Mouse (Mus musculus) CH12.LX (cell line): ENCODE data around the gene Tmbim7. TPM values are rescaled to one million over a fixed set of nuclear protein-coding genes. Genes with fewer than 3 reads are reported as not detected.
A peak's percentile ranks its signal among the peaks of the same experiment; 100 is the strongest.

ENCODE experiments used
- DNase-seq: peaks from one replicate; pipeline ENCODE4 v3.0.0-alpha.2; 2013; ENCODE audit errors: extremely low read depth
- H3K27ac ChIP-seq: 2 replicates; pipeline ENCODE4 v1.5.1; 2012; ENCODE audit warnings: low read depth, mild to moderate bottlenecking, control low read depth, moderate library complexity; ENCODE audit not compliant: insufficient read depth
- H3K27me3 ChIP-seq: replicated peaks from 2 replicates; pipeline ENCODE3; 2012; ENCODE audit warnings: inconsistent platforms
- H3K36me3 ChIP-seq, 2 experiments: replicated peaks in 1 of 2; 2 replicates each; pipeline versions ENCODE3 to v1.6.1; 2012; ENCODE audit warnings: inconsistent platforms in 1 of 2, low read length in 1 of 2, mild to moderate bottlenecking in 1 of 2, mixed read lengths in 1 of 2, moderate library complexity in 1 of 2; ENCODE audit not compliant: control insufficient read depth in 1 of 2, insufficient read depth in 1 of 2
- H3K4me1 ChIP-seq, 2 experiments: 2 replicates each; pipeline ENCODE4 v1.6.1; 2012; ENCODE audit warnings: inconsistent platforms in 1 of 2, moderate library complexity in 1 of 2; ENCODE audit not compliant: insufficient read depth in 2 of 2, control insufficient read depth in 1 of 2
- H3K4me2 ChIP-seq: 2 replicates; pipeline ENCODE4 v1.6.1; 2012; ENCODE audit warnings: low read depth, mild to moderate bottlenecking, control low read depth; ENCODE audit not compliant: poor library complexity, insufficient read depth, severe bottlenecking
- H3K4me3 ChIP-seq, 3 experiments: fragments of 150-350 bp in 1 of 3; sonication (generic) in 1 of 3; replicated peaks in 1 of 3; 2 replicates each; pipeline versions ENCODE3 to v1.5.1; 2011 to 2012; ENCODE audit warnings: low read depth in 2 of 3, low read length in 2 of 3, mild to moderate bottlenecking in 2 of 3, moderate library complexity in 2 of 3, control low read depth in 1 of 3, improper control_type of control experiment in 1 of 3, inconsistent platforms in 1 of 3, mixed read lengths in 1 of 3; ENCODE audit not compliant: poor library complexity in 1 of 3
- H3K79me2 ChIP-seq: replicated peaks from 2 replicates; pipeline ENCODE4 v1.6.1; 2012; ENCODE audit warnings: mild to moderate bottlenecking, moderate library complexity; ENCODE audit not compliant: control insufficient read depth, poor library complexity, insufficient read depth, severe bottlenecking; ENCODE audit errors: extremely low read depth
- H3K9ac ChIP-seq: 2 replicates; pipeline ENCODE4 v1.6.1; 2012; ENCODE audit warnings: low read depth, mild to moderate bottlenecking, control low read depth, moderate library complexity; ENCODE audit not compliant: insufficient read depth
- H3K9me3 ChIP-seq: replicated peaks from 2 replicates; pipeline ENCODE3; 2012; ENCODE audit warnings: low read length, inconsistent platforms, mixed read lengths
- CHD1 ChIP-seq: IDR thresholded peaks from 2 replicates; pipeline ENCODE4 v1.6.1; 2012; ENCODE audit warnings: low read depth, low read length, improper control_type of control experiment, inconsistent platforms
- CTCF ChIP-seq, 2 experiments: IDR thresholded peaks in 1 of 2; conservative IDR thresholded peaks in 1 of 2; 2 replicates each; pipeline ENCODE4 v1.5.1; 2011 to 2012; ENCODE audit warnings: low read depth in 2 of 2, low read length in 2 of 2, improper control_type of control experiment in 1 of 2, inconsistent platforms in 1 of 2, mild to moderate bottlenecking in 1 of 2, moderate library complexity in 1 of 2
- EP300 ChIP-seq: IDR thresholded peaks from 2 replicates; pipeline ENCODE4 v1.6.1; 2011; ENCODE audit warnings: low read length, improper control_type of control experiment
- ETS1 ChIP-seq: conservative IDR thresholded peaks from 2 replicates; pipeline ENCODE4 v1.6.1; 2012; ENCODE audit warnings: low read depth, mild to moderate bottlenecking, inconsistent platforms, low read length, improper control_type of control experiment, moderate library complexity
- HCFC1 ChIP-seq: IDR thresholded peaks from 2 replicates; pipeline ENCODE4 v1.6.1; 2012; ENCODE audit warnings: low read depth, mild to moderate bottlenecking, inconsistent platforms, low read length, improper control_type of control experiment
- KAT2A ChIP-seq: IDR thresholded peaks from 2 replicates; pipeline ENCODE4 v1.6.1; 2012; ENCODE audit warnings: low read length, improper control_type of control experiment, inconsistent platforms; ENCODE audit not compliant: insufficient replicate concordance
- MAFK ChIP-seq: IDR thresholded peaks from 2 replicates; pipeline ENCODE4 v1.6.1; 2011; ENCODE audit warnings: low read length, improper control_type of control experiment; ENCODE audit not compliant: insufficient replicate concordance
- MAX ChIP-seq: IDR thresholded peaks from 2 replicates; pipeline ENCODE4 v1.6.1; 2011; ENCODE audit warnings: low read length, improper control_type of control experiment
- MAZ ChIP-seq: IDR thresholded peaks from 2 replicates; pipeline ENCODE4 v1.6.1; 2012; ENCODE audit warnings: low read depth, mild to moderate bottlenecking, inconsistent platforms, low read length, improper control_type of control experiment, moderate library complexity
- MEF2A ChIP-seq: IDR thresholded peaks from 2 replicates; pipeline ENCODE4 v1.6.1; 2014; ENCODE audit warnings: low read depth, mild to moderate bottlenecking, inconsistent platforms, low read length, improper control_type of control experiment, borderline replicate concordance
- MXI1 ChIP-seq: IDR thresholded peaks from 2 replicates; pipeline ENCODE4 v1.6.1; 2011; ENCODE audit warnings: mild to moderate bottlenecking, low read depth, low read length, improper control_type of control experiment
- NRF1 ChIP-seq: IDR thresholded peaks from 2 replicates; pipeline ENCODE4 v1.6.1; 2014; ENCODE audit warnings: low read depth, mild to moderate bottlenecking, inconsistent platforms, low read length, improper control_type of control experiment, moderate library complexity
- RAD21 ChIP-seq: IDR thresholded peaks from 2 replicates; pipeline ENCODE4 v1.6.1; 2011; ENCODE audit warnings: low read depth, mild to moderate bottlenecking, low read length, improper control_type of control experiment, moderate library complexity
- RCOR1 ChIP-seq: conservative IDR thresholded peaks from 2 replicates; pipeline ENCODE4 v1.6.1; 2012; ENCODE audit warnings: low read depth, mild to moderate bottlenecking, inconsistent platforms, low read length, improper control_type of control experiment
- SIN3A ChIP-seq: IDR thresholded peaks from 2 replicates; pipeline ENCODE4 v1.6.1; 2012; ENCODE audit warnings: low read length, improper control_type of control experiment, inconsistent platforms
- SMC3 ChIP-seq: IDR thresholded peaks from 2 replicates; pipeline ENCODE4 v1.6.1; 2011; ENCODE audit warnings: low read depth, low read length, improper control_type of control experiment
- UBTF ChIP-seq: IDR thresholded peaks from 2 replicates; pipeline ENCODE4 v1.6.1; 2012; ENCODE audit warnings: low read depth, mild to moderate bottlenecking, inconsistent platforms, low read length, improper control_type of control experiment, moderate library complexity
- ZMIZ1 ChIP-seq: IDR thresholded peaks from 2 replicates; pipeline ENCODE4 v1.6.1; 2012; ENCODE audit warnings: low read depth, mild to moderate bottlenecking, inconsistent platforms, low read length, improper control_type of control experiment
- dilution Hi-C: fragments of 300-500 bp; cut with MboI; formaldehyde crosslinking; loops from 2 replicates; pipeline ENCODE4 v1.14.3; 2020; ENCODE audit warnings: low sequenced_read_pairs; ENCODE audit not compliant: extremely low pct_unique_long_range_greater_than_20kb, extremely low pct_ligation_motif_present
- in situ Hi-C: fragments of 300-500 bp; cut with MboI; formaldehyde crosslinking; loops from 3 replicates; pipeline ENCODE4 v1.14.3; 2019; ENCODE audit warnings: low sequenced_read_pairs, low pct_ligation_motif_present, low pct_unique_long_range_greater_than_20kb, mixed read lengths
- polyA plus RNA-seq: library from polyadenylated mRNA; unstranded; fragments of >175 nt; gene quantifications from 2 replicates; pipeline ENCODE4 v1.2.1, GENCODE M21; 2012; ENCODE audit warnings: low read depth; ENCODE audit not compliant: insufficient read length
- total RNA-seq, 2 experiments: library from RNA; depleted of rRNA; stranded (reverse); fragments of 300-350 nt in 1 of 2; fragments of >200 nt in 1 of 2; gene quantifications; 2 replicates each; pipeline ENCODE4 v1.2.3; 2012 to 2014

The Tmbim7 gene
- total and polyA plus RNA-seq, 3 experiments: not detected

DNA sequence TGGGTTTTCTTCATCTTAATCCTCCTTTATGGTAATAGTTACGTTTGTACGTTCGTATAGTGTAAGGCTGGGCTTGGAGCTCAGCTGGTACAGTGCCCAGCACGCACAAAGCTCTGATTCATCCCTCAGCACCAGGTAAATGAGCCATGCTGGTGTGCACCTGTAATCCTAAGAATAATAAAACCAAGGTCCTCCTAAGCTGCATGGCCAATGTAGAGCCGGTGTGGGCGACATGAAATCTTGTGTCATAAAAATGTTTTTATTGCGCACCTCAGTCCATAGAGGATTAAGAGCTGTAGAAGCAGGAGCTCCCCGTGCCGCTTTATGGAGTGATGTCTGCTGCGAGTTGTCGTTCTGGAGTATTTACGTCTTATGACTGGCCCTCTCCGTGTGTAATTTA lies 17.7 kb upstream of the Tmbim7 start:
- H3K9ac ChIP-seq: no peak overlapping the region
- peaks cover 16 to 58% of the 10 kb centered on the region in 2 experiments for H3K36me3 ChIP-seq
- dilution Hi-C loops: no loop called here
- TF ChIP-seq ETS1 (no peak), UBTF (no peak), MAFK (no peak), ZMIZ1 (no peak), SMC3 (no peak), MAX (no peak), MAZ (no peak), KAT2A (no peak), MEF2A (no peak), NRF1 (no peak), HCFC1 (no peak), CHD1 (no peak), RCOR1 (no peak), EP300 (no peak), SIN3A (no peak), MXI1 (no peak)
- TF ChIP-seq, all 38 proteins: peak for 0
- Histone ChIP-seq H3K4me1 (peaks cover 0 to 3% of the 10 kb centered on the region in 2 experiments; a peak in 1 of 4 replicates), H3K9me3 (no peaks in the 10 kb centered on the region), H3K4me2 (no peak overlapping the region), H3K27ac (no peak overlapping the region), H3K27me3 (no peaks in the 10 kb centered on the region), H3K79me2 (no peaks in the 10 kb centered on the region), H3K4me3 (no peak overlapping the region)
- in situ Hi-C loops: loop anchor here (25.0 kb wide), 1 partner anchor 554 kb away; the partner anchor contains the start of gene Mterf1b
- no peak for DNase-seq

GRCm38 (mm10) chr5:3633951-3634350 lies 17.0 kb upstream of the Tmbim7 start:
- Histone ChIP-seq H3K27ac (no peak overlapping the region), H3K79me2 (no peaks in the 10 kb centered on the region), H3K9ac (no peak overlapping the region), H3K4me2 (no peak overlapping the region), H3K4me1 (peaks cover 0 to 3% of the 10 kb centered on the region in 2 experiments; a peak in 1 of 4 replicates), H3K27me3 (no peaks in the 10 kb centered on the region), H3K36me3 (peaks cover 16 to 57% of the 10 kb centered on the region in 2 experiments), H3K9me3 (no peaks in the 10 kb centered on the region), H3K4me3 (no peak overlapping the region)
- dilution Hi-C loops: no loop called here
- TF ChIP-seq MAZ: no peak
- TF ChIP-seq RAD21: peak; percentile 21
- TF ChIP-seq CTCF (conservative IDR thresholded peaks at IDR 0.05 in 1 of 2, IDR thresholded peaks at IDR 0.05 in 1 of 2; ENCODE audit: low read depth in 2 of 2, low read length in 2 of 2): peak; percentile 23 to 62; a peak in 2 of 4 replicates
- TF ChIP-seq SMC3: peak; percentile 54
- DNase-seq: peak; percentile 6
- in situ Hi-C loops: loop anchor here (25.0 kb wide), 1 partner anchor 553 kb away; the partner anchor contains the start of gene Mterf1b
